Mouse (Mus musculus) limb, embryonic 10.5 days (tissue): ENCODE measurements at regions not wholly inside any gene's neighbourhood (a gene's known extent, or its start where the extent isn't known, plus 50 kb on each side); places are given as distances from the start of the nearest gene placed in this dataset.

Source experiments
- DNase-seq: peaks from one replicate; pipeline ENCODE4 v3.0.0-alpha.2; 2017; ENCODE audit warnings: low spot score
- H3K27ac ChIP-seq: fragments of 300-500 bp; sonication (generic); 2 replicates; pipeline ENCODE4 v1.5.1; 2016; ENCODE audit warnings: mild to moderate bottlenecking
- H3K27me3 ChIP-seq: fragments of 300-500 bp; sonication (generic); 2 replicates; pipeline ENCODE4 v1.6.1; 2016; ENCODE audit warnings: low read depth, mild to moderate bottlenecking; ENCODE audit not compliant: poor library complexity, severe bottlenecking
- H3K36me3 ChIP-seq: fragments of 300-500 bp; sonication (generic); 2 replicates; pipeline ENCODE4 v1.6.1; 2016; ENCODE audit warnings: mild to moderate bottlenecking, moderate library complexity
- H3K4me1 ChIP-seq: fragments of 300-500 bp; sonication (generic); 2 replicates; pipeline ENCODE4 v1.6.1; 2016
- H3K4me3 ChIP-seq: fragments of 300-500 bp; sonication (generic); 2 replicates; pipeline ENCODE4 v1.5.1; 2016; ENCODE audit warnings: mild to moderate bottlenecking, moderate library complexity
- H3K9me3 ChIP-seq: fragments of 300-500 bp; sonication (generic); replicated peaks from 2 replicates; pipeline ENCODE4 v1.6.1; 2016; ENCODE audit warnings: mild to moderate bottlenecking
- WGBS: fragments of 180-500 bp; shearing (Covaris S2); methylation state at CpG from one replicate; pipeline ENCODE4 v1.1.7; 2016; 5-methylcytosine and 5-hydroxymethylcytosine counted together

DNA sequence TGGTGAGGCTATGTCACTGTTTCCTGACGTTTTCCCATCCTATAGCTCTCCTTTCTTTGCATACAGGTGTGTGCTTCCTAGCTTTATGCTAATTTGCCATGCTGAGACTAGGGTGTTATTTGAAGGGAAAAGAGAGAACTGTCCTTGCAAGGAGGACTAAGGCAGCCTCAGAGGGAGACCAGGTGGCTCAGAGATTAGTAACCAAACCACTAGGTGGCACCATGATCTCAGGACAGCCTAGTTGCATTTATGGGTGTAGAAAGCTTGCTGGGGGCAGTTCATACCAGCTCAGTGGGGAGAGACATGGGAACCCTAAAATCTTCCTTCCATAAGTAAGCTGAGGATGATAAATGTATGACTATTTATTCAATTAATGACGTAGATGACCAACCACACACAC lies 68.9 kb upstream of the Dnajc19 start:
- H3K36me3 ChIP-seq, result no peaks in the 10 kb centered on the region
- H3K27ac ChIP-seq, result no peak overlapping the region
- WGBS, result 47% methylated on average over 2 of the region's 2 CpGs
- no peak overlapping the region for H3K4me3 ChIP-seq
- DNase-seq, result no peak
- H3K9me3 ChIP-seq, result no peaks in the 10 kb centered on the region
- H3K27me3 ChIP-seq, result no peaks in the 10 kb centered on the region
- peaks cover 8% of the 10 kb centered on the region for H3K4me1 ChIP-seq

DNA sequence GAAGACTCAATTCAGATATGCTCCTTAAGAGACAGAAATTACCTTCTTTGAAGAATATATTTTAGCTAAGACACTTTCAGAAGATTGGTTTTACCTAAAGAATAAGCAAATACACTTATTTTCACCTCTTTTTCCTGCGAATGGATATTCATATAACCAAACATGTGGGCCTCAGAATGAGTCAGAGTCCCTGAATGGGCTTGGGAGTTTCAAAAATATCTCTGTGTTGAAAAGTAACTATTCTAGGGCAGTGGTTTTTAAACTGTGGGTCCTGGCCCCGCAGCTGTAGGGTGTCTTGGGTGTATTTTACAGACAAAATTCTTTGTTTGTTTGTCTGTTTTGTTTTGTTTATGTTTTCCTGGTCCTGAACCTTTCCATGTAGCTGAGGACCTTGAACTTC lies 62.5 kb upstream of the Dnajc19 start:
- no peak for DNase-seq
- no peaks in the 10 kb centered on the region for H3K9me3 ChIP-seq
- no peaks in the 10 kb centered on the region for H3K36me3 ChIP-seq
- H3K4me3 ChIP-seq, result no peak overlapping the region
- no peaks in the 10 kb centered on the region for H3K4me1 ChIP-seq
- WGBS, result 80% methylated on average over 2 of the region's 2 CpGs
- H3K27me3 ChIP-seq, result no peaks in the 10 kb centered on the region
- no peak overlapping the region for H3K27ac ChIP-seq

DNA sequence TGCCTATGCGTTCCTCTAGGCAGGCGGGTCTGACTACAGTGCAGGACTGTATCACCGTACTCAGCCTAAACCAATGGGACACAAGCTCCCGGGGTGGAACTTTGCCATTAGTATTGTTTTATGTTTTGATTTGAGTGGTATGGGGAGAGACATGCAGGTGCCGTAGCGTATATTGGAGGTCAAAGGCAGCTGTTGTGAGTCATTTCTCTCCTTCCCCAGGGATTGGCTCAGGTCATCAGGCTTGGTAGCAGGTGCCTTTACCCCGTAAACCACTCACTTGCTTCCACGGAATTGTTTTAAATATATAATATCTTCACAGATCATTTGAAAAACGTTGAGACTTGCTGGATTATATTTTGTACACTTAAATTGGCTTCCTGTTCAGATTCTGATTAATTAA lies 58.1 kb upstream of the Dnajc19 start:
- Histone ChIP-seq H3K9me3 (no peaks in the 10 kb centered on the region), H3K4me3 (no peak overlapping the region), H3K27me3 (no peaks in the 10 kb centered on the region), H3K36me3 (no peaks in the 10 kb centered on the region), H3K4me1 (no peaks in the 10 kb centered on the region), H3K27ac (no peak overlapping the region)
- 82% methylated on average over 9 of the region's 9 CpGs for WGBS
- no peak for DNase-seq

DNA sequence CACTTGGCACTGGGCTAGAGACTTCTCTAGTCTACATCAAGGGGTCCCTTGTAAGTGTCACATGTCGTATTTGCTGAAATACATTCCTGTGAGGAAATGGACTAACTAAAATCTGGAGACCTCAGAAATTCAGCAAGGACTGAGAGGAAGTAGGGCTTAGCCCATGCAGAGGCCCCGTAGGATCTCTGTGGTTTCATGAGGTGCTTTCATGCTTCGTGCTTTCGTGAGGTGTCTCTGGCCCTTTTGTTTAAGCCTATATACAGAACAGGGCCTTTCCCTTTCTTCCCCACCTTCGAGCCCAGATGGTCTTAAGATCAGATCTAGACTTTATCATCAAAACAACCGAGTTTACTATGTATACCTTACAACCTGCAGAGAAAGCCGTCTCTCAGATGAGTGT lies 56.9 kb upstream of the Dnajc19 start:
- no peaks in the 10 kb centered on the region for H3K27me3 ChIP-seq
- WGBS, result 92% methylated on average over 7 of the region's 7 CpGs
- DNase-seq, result no peak
- H3K4me3 ChIP-seq, result no peak overlapping the region
- no peaks in the 10 kb centered on the region for H3K9me3 ChIP-seq
- H3K36me3 ChIP-seq, result no peaks in the 10 kb centered on the region
- H3K27ac ChIP-seq, result no peak overlapping the region
- H3K4me1 ChIP-seq, result no peaks in the 10 kb centered on the region

DNA sequence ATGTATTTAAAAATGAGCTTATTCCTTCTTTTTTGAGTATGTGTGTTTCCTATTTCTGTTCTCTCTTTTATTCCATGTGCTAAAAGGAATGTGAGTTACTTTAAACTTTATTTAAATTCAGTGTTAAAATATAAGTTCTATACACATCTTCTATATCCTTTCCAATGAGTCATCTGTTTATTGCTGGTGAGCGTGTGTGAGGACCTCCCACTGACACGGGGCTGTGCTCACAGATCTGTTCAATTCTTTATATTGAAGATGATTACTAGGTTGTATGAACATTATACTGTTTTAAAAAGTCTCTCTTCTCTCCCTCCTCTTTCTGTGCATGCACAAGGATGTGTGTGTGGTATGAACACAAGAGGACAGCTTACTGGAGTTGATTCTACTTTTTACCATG lies 55.3 kb upstream of the Dnajc19 start:
- Histone ChIP-seq H3K27ac (no peak overlapping the region), H3K27me3 (no peaks in the 10 kb centered on the region), H3K4me1 (no peaks in the 10 kb centered on the region), H3K9me3 (no peaks in the 10 kb centered on the region), H3K36me3 (no peaks in the 10 kb centered on the region), H3K4me3 (no peak overlapping the region)
- DNase-seq, result no peak
- WGBS, result 87% methylated on average over 2 of the region's 2 CpGs
